Mouse (Mus musculus) erythroblast, embryonic 14.5 days (primary cell): ENCODE data around the gene Rnf150. TPM values are rescaled to one million over a fixed set of nuclear protein-coding genes. Genes with fewer than 3 reads are reported as not detected.

Source experiments
- H3K27me3 ChIP-seq: 2 replicates; pipeline ENCODE4 v1.6.1; 2012; ENCODE audit warnings: inconsistent platforms; ENCODE audit not compliant: control insufficient read depth
- H3K36me3 ChIP-seq: 2 replicates; pipeline ENCODE4 v1.6.1; 2012; ENCODE audit warnings: mild to moderate bottlenecking, inconsistent platforms; ENCODE audit not compliant: control insufficient read depth
- H3K4me1 ChIP-seq: 2 replicates; pipeline ENCODE4 v1.6.1; 2012; ENCODE audit warnings: inconsistent platforms; ENCODE audit not compliant: control insufficient read depth
- H3K4me3 ChIP-seq: replicated peaks from 2 replicates; pipeline ENCODE3; 2012; ENCODE audit warnings: moderate library complexity, mild to moderate bottlenecking, inconsistent platforms
- H3K9me3 ChIP-seq: 2 replicates; pipeline ENCODE4 v1.6.1; 2012; ENCODE audit warnings: low read length, inconsistent platforms, mixed read lengths; ENCODE audit not compliant: control insufficient read depth
- GATA1 ChIP-seq: IDR thresholded peaks from 2 replicates; pipeline ENCODE4 v1.6.1; 2012; ENCODE audit warnings: low read length, inconsistent platforms, mixed read lengths
- TAL1 ChIP-seq: IDR thresholded peaks from 3 replicates; pipeline ENCODE4 v1.6.1; 2012; ENCODE audit warnings: low read length, inconsistent platforms, mixed read lengths
- polyA plus RNA-seq: library from polyadenylated mRNA; stranded (reverse); fragments of >175 nt; gene quantifications from 2 replicates; pipeline ENCODE4 v1.2.3, GENCODE M21; 2012

Rnf150 gene
- polyA plus RNA-seq, 1 experiment, result not detected

DNA sequence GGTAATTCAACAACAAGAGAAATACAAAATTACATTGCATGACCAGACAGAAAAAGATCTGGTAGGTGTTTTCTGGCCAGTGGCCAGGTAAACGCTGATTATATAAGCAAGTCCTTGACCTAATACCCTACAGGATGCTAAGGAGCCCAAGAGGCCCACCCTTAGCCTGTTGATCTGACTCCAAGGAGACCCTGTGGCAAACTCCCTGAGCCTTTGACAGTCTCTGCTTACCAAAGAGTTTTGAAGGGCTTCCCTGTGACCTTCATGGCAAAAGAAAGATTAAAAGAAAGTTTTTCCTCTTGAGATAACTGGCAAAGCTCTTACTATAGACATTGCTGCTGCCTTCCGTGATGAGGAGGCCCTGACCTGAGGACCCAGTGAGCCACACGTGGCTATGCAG lies 222.4 kb downstream of the Rnf150 start:
- Histone ChIP-seq H3K4me1 (no peaks in the 10 kb centered on the region), H3K9me3 (no peaks in the 10 kb centered on the region)
- TF ChIP-seq GATA1 (no peak), TAL1 (no peak)

GRCm38 (mm10) chr8:83086625-83087024 lies 223.5 kb downstream of the Rnf150 start:
- Histone ChIP-seq H3K4me1 (no peaks in the 10 kb centered on the region), H3K27me3 (no peaks in the 10 kb centered on the region), H3K36me3 (no peaks in the 10 kb centered on the region), H3K4me3 (no peak overlapping the region), H3K9me3 (no peaks in the 10 kb centered on the region)
- TF ChIP-seq TAL1 (no peak), GATA1 (no peak)

More for the DNA sequence above, 222.4 kb downstream of the Rnf150 start:
- H3K27me3 ChIP-seq, result no peaks in the 10 kb centered on the region
- no peak overlapping the region for H3K4me3 ChIP-seq
- H3K36me3 ChIP-seq, result no peaks in the 10 kb centered on the region

GRCm38 (mm10) chr8:83087604-83088003 lies 224.4 kb downstream of the Rnf150 start:
- Histone ChIP-seq H3K27me3 (no peaks in the 10 kb centered on the region), H3K9me3 (no peaks in the 10 kb centered on the region), H3K4me3 (no peak overlapping the region), H3K36me3 (no peaks in the 10 kb centered on the region), H3K4me1 (no peaks in the 10 kb centered on the region)
- no peak for TF ChIP-seq GATA1
- no peak for TF ChIP-seq TAL1

DNA sequence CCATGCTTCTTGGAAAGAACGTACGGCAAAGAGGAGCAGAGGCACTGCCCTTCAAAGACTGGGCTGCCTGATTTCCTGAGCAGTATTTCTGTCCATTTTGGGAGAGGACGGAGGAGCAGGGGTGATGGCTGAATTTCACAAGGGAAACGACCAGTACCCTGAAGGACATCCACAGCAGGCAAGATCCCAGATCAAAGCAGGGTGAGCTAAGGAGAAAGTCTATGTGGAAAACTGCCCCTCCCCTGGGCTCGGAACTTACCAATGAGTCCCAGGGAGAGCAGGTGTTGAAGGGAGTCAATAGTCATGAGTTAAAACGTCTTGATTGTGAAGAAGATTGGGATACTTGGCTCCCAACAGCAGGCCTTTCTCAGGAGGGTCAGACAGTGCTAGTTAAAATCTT lies 225.0 kb downstream of the Rnf150 start:
- Histone ChIP-seq H3K36me3 (no peaks in the 10 kb centered on the region), H3K4me3 (no peak overlapping the region), H3K27me3 (no peaks in the 10 kb centered on the region), H3K4me1 (no peaks in the 10 kb centered on the region), H3K9me3 (no peaks in the 10 kb centered on the region)
- TF ChIP-seq TAL1 (no peak), GATA1 (no peak)

DNA sequence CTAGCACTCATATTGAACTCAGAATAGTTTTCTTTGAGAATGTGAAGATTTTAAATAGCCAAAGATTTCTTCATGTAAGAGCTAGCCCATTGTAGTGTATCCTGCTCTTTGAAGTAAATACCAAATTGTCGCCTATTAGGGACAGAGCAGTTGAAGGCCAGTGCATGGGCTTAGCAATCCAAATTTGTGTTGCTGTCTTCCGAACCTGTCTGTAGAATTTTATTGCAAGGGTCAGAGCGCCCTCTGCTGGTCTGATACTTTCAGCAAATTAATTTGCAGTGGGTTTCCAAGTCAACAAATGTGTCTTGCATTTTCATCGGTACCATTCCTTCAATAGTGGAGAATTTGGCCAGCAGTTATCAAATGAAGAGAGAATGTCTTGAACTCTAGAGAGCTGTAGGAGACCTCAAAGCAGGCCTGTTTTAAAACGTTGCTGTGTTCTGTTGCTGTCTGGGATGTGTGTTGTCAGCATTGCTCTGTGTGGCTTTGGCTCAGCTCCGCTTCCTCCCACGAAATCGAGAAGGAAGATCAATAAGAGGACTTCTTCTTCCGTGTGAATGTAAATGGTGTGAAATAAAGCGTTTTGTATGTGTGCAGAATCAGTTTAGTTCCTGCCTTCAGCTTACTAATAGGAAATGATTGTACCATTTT lies 226.3 kb downstream of the Rnf150 start:
- H3K4me3 ChIP-seq, result no peak overlapping the region
- no peak for TF ChIP-seq TAL1
- no peak for TF ChIP-seq GATA1
- H3K9me3 ChIP-seq, result no peaks in the 10 kb centered on the region
- H3K4me1 ChIP-seq, result no peaks in the 10 kb centered on the region
- no peaks in the 10 kb centered on the region for H3K36me3 ChIP-seq
- H3K27me3 ChIP-seq, result no peaks in the 10 kb centered on the region

GRCm38 (mm10) chr8:83090446-83090845 lies 227.3 kb downstream of the Rnf150 start:
- Histone ChIP-seq H3K36me3 (no peaks in the 10 kb centered on the region), H3K9me3 (no peaks in the 10 kb centered on the region), H3K27me3 (no peaks in the 10 kb centered on the region), H3K4me3 (no peak overlapping the region), H3K4me1 (no peaks in the 10 kb centered on the region)
- no peak for TF ChIP-seq GATA1
- TF ChIP-seq TAL1, result no peak

GRCm38 (mm10) chr8:83100041-83100440 lies 236.9 kb downstream of the Rnf150 start:
- H3K36me3 ChIP-seq, result no peaks in the 10 kb centered on the region
- H3K9me3 ChIP-seq, result no peaks in the 10 kb centered on the region
- no peaks in the 10 kb centered on the region for H3K4me1 ChIP-seq
- no peak overlapping the region for H3K4me3 ChIP-seq
- TF ChIP-seq GATA1 (no peak), TAL1 (no peak)
- no peaks in the 10 kb centered on the region for H3K27me3 ChIP-seq

DNA sequence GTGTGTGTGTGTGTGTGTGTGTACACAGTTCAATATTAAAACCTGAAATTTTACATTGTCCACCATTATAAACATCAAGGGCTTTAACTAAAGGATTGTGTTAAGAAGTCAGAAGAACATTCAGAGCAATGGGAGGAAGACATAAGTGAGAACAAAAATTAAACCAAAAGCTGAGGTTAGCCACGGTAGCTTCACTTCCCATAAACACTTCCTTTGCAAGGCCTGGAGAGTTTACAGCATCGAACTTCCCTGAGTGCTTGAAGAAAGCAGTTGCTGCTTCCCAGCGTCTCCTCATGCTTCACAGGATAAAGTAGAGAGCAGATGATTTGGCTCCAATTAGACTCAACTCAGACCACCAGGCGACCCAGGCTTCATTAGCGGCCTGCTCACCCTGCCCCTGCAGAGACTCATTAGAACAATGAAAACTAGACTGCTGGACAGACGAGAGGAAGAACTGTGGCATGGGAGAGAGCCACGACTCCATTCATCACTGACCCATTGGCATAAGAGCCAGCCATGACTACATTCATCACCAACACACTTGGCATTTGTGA lies 239.9 kb downstream of the Rnf150 start:
- H3K9me3 ChIP-seq, result no peaks in the 10 kb centered on the region
- H3K4me1 ChIP-seq, result no peaks in the 10 kb centered on the region
- H3K36me3 ChIP-seq, result no peaks in the 10 kb centered on the region
- no peak overlapping the region for H3K4me3 ChIP-seq
- TF ChIP-seq GATA1 (no peak), TAL1 (no peak)
- H3K27me3 ChIP-seq, result no peaks in the 10 kb centered on the region

GRCm38 (mm10) chr8:83103968-83104367 lies 240.8 kb downstream of the Rnf150 start:
- Histone ChIP-seq H3K27me3 (no peaks in the 10 kb centered on the region), H3K36me3 (no peaks in the 10 kb centered on the region), H3K9me3 (no peaks in the 10 kb centered on the region), H3K4me3 (no peak overlapping the region), H3K4me1 (no peaks in the 10 kb centered on the region)
- TF ChIP-seq GATA1, result no peak
- no peak for TF ChIP-seq TAL1

DNA sequence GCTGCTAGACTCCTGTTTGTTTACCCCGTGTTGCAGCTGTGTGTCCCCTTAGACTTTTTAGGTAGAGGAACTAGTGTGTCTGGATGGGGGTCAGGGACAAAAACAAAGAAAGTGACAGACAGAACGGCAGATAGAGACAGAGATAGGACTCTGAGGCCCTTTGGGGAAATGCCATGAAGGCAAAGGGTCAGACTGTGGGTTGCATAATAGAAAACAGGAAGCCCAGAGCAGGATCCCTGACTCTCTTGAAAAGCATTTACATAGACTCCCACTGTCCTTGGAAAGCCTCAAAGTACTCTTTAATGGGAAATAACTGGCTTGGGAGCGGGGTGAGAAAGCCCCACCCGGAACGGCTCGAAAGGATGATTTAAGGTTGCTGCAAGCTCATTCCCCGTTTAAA lies 246.6 kb downstream of the Rnf150 start:
- H3K4me1 ChIP-seq, result no peaks in the 10 kb centered on the region
- TF ChIP-seq GATA1, result no peak
- TF ChIP-seq TAL1, result no peak

More for the DNA sequence above, 246.6 kb downstream of the Rnf150 start:
- Histone ChIP-seq H3K9me3 (no peaks in the 10 kb centered on the region), H3K27me3 (no peaks in the 10 kb centered on the region), H3K36me3 (no peaks in the 10 kb centered on the region), H3K4me3 (no peak overlapping the region)
